Mouse (Mus musculus) kidney, postnatal 0 days (tissue): Measurements from ENCODE around the gene Hadhb. TPM values are rescaled to one million over a fixed set of nuclear protein-coding genes. Genes with fewer than 3 reads are reported as not detected.
A peak's percentile ranks its signal among the peaks of the same experiment; 100 is the strongest.

ENCODE experiments used
- ATAC-seq: fragments of 200-750 bp; cut with Nextera tagmentation; replicated peaks from 2 replicates; pipeline ENCODE4 v1.8.0; 2017; ENCODE audit warnings: low read depth, moderate number of reproducible peaks, moderate TSS enrichment, moderate library complexity; ENCODE audit not compliant: low FRiP score
- DNase-seq: peaks from one replicate; pipeline ENCODE4 v3.0.0-alpha.2; 2016; ENCODE audit warnings: low spot score
- H3K27ac ChIP-seq: fragments of 300-500 bp; sonication (generic); 2 replicates; pipeline ENCODE4 v1.5.1; 2014; ENCODE audit warnings: mild to moderate bottlenecking
- H3K27me3 ChIP-seq: fragments of 300-500 bp; sonication (generic); 2 replicates; pipeline ENCODE4 v1.6.1; 2014; ENCODE audit warnings: low read length, mixed read lengths; ENCODE audit not compliant: insufficient read depth
- H3K36me3 ChIP-seq: fragments of 300-500 bp; sonication (generic); 2 replicates; pipeline ENCODE4 v1.6.1; 2014; ENCODE audit warnings: low read length, mixed read lengths; ENCODE audit not compliant: insufficient read depth
- H3K4me1 ChIP-seq: fragments of 300-500 bp; sonication (generic); replicated peaks from 2 replicates; pipeline ENCODE4 v1.6.1; 2014; ENCODE audit warnings: antibody characterized with exemption, low read length, mixed read lengths; ENCODE audit not compliant: insufficient read depth
- H3K4me2 ChIP-seq: fragments of 300-500 bp; sonication (generic); 2 replicates; pipeline ENCODE4 v1.6.1; 2014; ENCODE audit warnings: mild to moderate bottlenecking, low read length, moderate library complexity, mixed read lengths
- H3K4me3 ChIP-seq: fragments of 300-500 bp; sonication (generic); replicated peaks from 2 replicates; pipeline ENCODE4 v1.5.1; 2014; ENCODE audit warnings: low read depth, low read length
- H3K9ac ChIP-seq: fragments of 300-500 bp; sonication (generic); 2 replicates; pipeline ENCODE4 v1.6.1; 2014; ENCODE audit warnings: low read depth, low read length
- H3K9me3 ChIP-seq: fragments of 300-500 bp; sonication (generic); replicated peaks from 2 replicates; pipeline ENCODE4 v1.6.1; 2016; ENCODE audit warnings: low read length, inconsistent platforms, mixed read lengths
- CTCF ChIP-seq: IDR thresholded peaks from 2 replicates; pipeline ENCODE4 v1.5.1; 2016; ENCODE audit warnings: antibody characterized with exemption, low read depth, mild to moderate bottlenecking, moderate library complexity
- WGBS: fragments of 180-500 bp; shearing (Covaris S2); extraction: QIAGEN DNeasy Blood & Tissue Kit; methylation state at CpG from one replicate; pipeline ENCODE4 v1.1.7; 2014; 5-methylcytosine and 5-hydroxymethylcytosine counted together
- polyA plus RNA-seq: library from polyadenylated mRNA; unstranded; fragments of >200 nt; fragmentation: Nextera tagmentation; extraction: Ambion mirVana; gene quantifications from 2 replicates; pipeline ENCODE4 v1.2.1, GENCODE M21; 2015

Hadhb gene
- polyA plus RNA-seq, 1 experiment from 2014 or later = 215 TPM

GRCm38 (mm10) chr5:30220666-30221065, 65.6 kb downstream of the Hadhb start:
- 82% methylated on average over 8 of the region's 8 CpGs for WGBS
- no peak for ATAC-seq
- Histone ChIP-seq H3K4me2 (no peak overlapping the region), H3K36me3 (no peaks in the 10 kb centered on the region), H3K27ac (no peak overlapping the region), H3K27me3 (no peaks in the 10 kb centered on the region), H3K4me3 (no peak overlapping the region), H3K4me1 (no peaks in the 10 kb centered on the region), H3K9me3 (no peaks in the 10 kb centered on the region), H3K9ac (no peak overlapping the region)
- DNase-seq = no peak
- TF ChIP-seq CTCF = no peak

- ATAC-seq (no peak), DNase-seq (no peak)
- WGBS = 98% methylated on average over 8 of the region's 8 CpGs
- no peaks in the 10 kb centered on the region for H3K4me1 ChIP-seq
- no peaks in the 10 kb centered on the region for H3K36me3 ChIP-seq
- H3K27me3 ChIP-seq = no peaks in the 10 kb centered on the region
- no peak overlapping the region for H3K4me2 ChIP-seq
- no peak for TF ChIP-seq CTCF
- no peaks in the 10 kb centered on the region for H3K9me3 ChIP-seq
- no peak overlapping the region for H3K9ac ChIP-seq
- no peak overlapping the region for H3K27ac ChIP-seq
- no peak overlapping the region for H3K4me3 ChIP-seq
Observed at GRCm38 (mm10) chr5:30222681-30223080, 67.6 kb downstream of the Hadhb start.

GRCm38 (mm10) chr5:30230901-30231300, 75.9 kb downstream of the Hadhb start:
- H3K9me3 ChIP-seq = no peaks in the 10 kb centered on the region
- no peak overlapping the region for H3K9ac ChIP-seq
- H3K4me2 ChIP-seq = no peak overlapping the region
- no peaks in the 10 kb centered on the region for H3K27me3 ChIP-seq
- no peak overlapping the region for H3K4me3 ChIP-seq
- WGBS = 82% methylated on average over 4 of the region's 4 CpGs
- peak; percentile 16 for DNase-seq
- peaks cover 11% of the 10 kb centered on the region; the same call in 1 of the 2 replicates for H3K4me1 ChIP-seq
- H3K27ac ChIP-seq = no peak overlapping the region
- H3K36me3 ChIP-seq = no peaks in the 10 kb centered on the region
- TF ChIP-seq CTCF = peak; percentile 46
- ATAC-seq = no peak

- ATAC-seq = peak; percentile 25
- 27% methylated on average over 16 of the region's 16 CpGs for WGBS
- no peak for TF ChIP-seq CTCF
Observed at GRCm38 (mm10) chr5:30231891-30232270, 76.8 kb downstream of the Hadhb start.

GRCm38 (mm10) chr5:30232271-30232971, 77.4 kb downstream of the Hadhb start, which contains the start of gene Selenoi:
Gene Selenoi, plus strand, starts transcription at chr5:30232581.
- no peaks in the 10 kb centered on the region for H3K9me3 ChIP-seq
- H3K27me3 ChIP-seq = no peaks in the 10 kb centered on the region
- WGBS = 1% methylated on average over 71 of the region's 71 CpGs
- H3K4me2 ChIP-seq = peak within 1 kb of the TSS; percentile 89
- peaks cover 11% of the 10 kb centered on the region; the same call in 1 of the 2 replicates for H3K4me1 ChIP-seq
- peak within 1 kb of the TSS; percentile 82 for H3K27ac ChIP-seq
- peak; percentile 98 for DNase-seq
- H3K9ac ChIP-seq = peak within 1 kb of the TSS; percentile 72
- peak within 1 kb of the TSS; percentile 69 for H3K4me3 ChIP-seq
- H3K36me3 ChIP-seq = no peaks in the 10 kb centered on the region
- peak; percentile 100 for ATAC-seq
- TF ChIP-seq CTCF = no peak

More at GRCm38 (mm10) chr5:30231891-30232270, 76.8 kb downstream of the Hadhb start:
- Histone ChIP-seq H3K4me2 (peak overlapping the region; percentile 89), H3K27me3 (no peaks in the 10 kb centered on the region), H3K9ac (peak overlapping the region; percentile 54), H3K27ac (peak overlapping the region; percentile 82), H3K9me3 (no peaks in the 10 kb centered on the region), H3K36me3 (no peaks in the 10 kb centered on the region), H3K4me1 (peaks cover 11% of the 10 kb centered on the region; the same call in 1 of the 2 replicates), H3K4me3 (peak overlapping the region; percentile 69)
- peak; percentile 18 for DNase-seq

GRCm38 (mm10) chr5:30233042-30233441, 78.0 kb downstream of the Hadhb start:
- ATAC-seq (no peak), DNase-seq (peak; percentile 44)
- no peaks in the 10 kb centered on the region for H3K36me3 ChIP-seq
- peak overlapping the region; percentile 89 for H3K4me2 ChIP-seq
- H3K9me3 ChIP-seq = no peaks in the 10 kb centered on the region
- WGBS = 5% methylated on average over 15 of the region's 15 CpGs
- no peak for TF ChIP-seq CTCF
- peak overlapping the region; percentile 69 for H3K4me3 ChIP-seq
- H3K9ac ChIP-seq = peak overlapping the region; percentile 72
- peak overlapping the region; percentile 64 for H3K27ac ChIP-seq
- H3K4me1 ChIP-seq = peaks cover 11% of the 10 kb centered on the region; the same call in 1 of the 2 replicates
- no peaks in the 10 kb centered on the region for H3K27me3 ChIP-seq
